Mouse (Mus musculus) urinary bladder, postnatal 10 days (tissue): ENCODE results near the gene Rnf149.
A peak's percentile ranks its signal among the peaks of the same experiment; 100 is the strongest.

ENCODE experiments used
- DNase-seq: peaks from one replicate; pipeline ENCODE4 v3.0.0; 2022; ENCODE audit warnings: low spot score

The Rnf149 gene

GRCm38 (mm10) chr1:39575778-39576375 lies 1.3 kb downstream of the Rnf149 start:
- DNase-seq: no peak

GRCm38 (mm10) chr1:39573890-39574289 lies 3.3 kb downstream of the Rnf149 start:
- DNase-seq: no peak

- no peak for DNase-seq
Measured at GRCm38 (mm10) chr1:39571653-39572052, 5.6 kb downstream of the Rnf149 start.

GRCm38 (mm10) chr1:39568079-39568478 lies 9.1 kb downstream of the Rnf149 start:
- DNase-seq: no peak

- no peak for DNase-seq
Measured at GRCm38 (mm10) chr1:39564603-39565002, 12.6 kb downstream of the Rnf149 start.

- no peak for DNase-seq
Measured at GRCm38 (mm10) chr1:39563161-39563560, 14.0 kb downstream of the Rnf149 start.

- no peak for DNase-seq
Measured at GRCm38 (mm10) chr1:39561920-39562319, 15.3 kb downstream of the Rnf149 start.

GRCm38 (mm10) chr1:39559009-39559408 lies 18.2 kb downstream of the Rnf149 start:
- no peak for DNase-seq

- DNase-seq: no peak
Measured at GRCm38 (mm10) chr1:39555556-39556415, 21.4 kb downstream of the Rnf149 start.

GRCm38 (mm10) chr1:39549831-39550230 lies 27.4 kb downstream of the Rnf149 start:
- DNase-seq: no peak

- DNase-seq: no peak
Measured at GRCm38 (mm10) chr1:39547238-39547637, 30.0 kb downstream of the Rnf149 start.

- no peak for DNase-seq
Measured at GRCm38 (mm10) chr1:39546160-39546866, 30.9 kb downstream of the Rnf149 start.

GRCm38 (mm10) chr1:39545589-39545988 lies 31.6 kb downstream of the Rnf149 start:
- no peak for DNase-seq

- DNase-seq: no peak
Measured at GRCm38 (mm10) chr1:39540592-39540991, 36.6 kb downstream of the Rnf149 start.

- DNase-seq: no peak
Measured at GRCm38 (mm10) chr1:39537631-39538380, 39.4 kb downstream of the Rnf149 start.

GRCm38 (mm10) chr1:39536701-39537100 lies 40.5 kb downstream of the Rnf149 start:
- DNase-seq: no peak

- peak; percentile 92 for DNase-seq
Measured at GRCm38 (mm10) chr1:39535515-39536311, 41.5 kb downstream of the Rnf149 start.

GRCm38 (mm10) chr1:39534831-39535230 lies 42.4 kb downstream of the Rnf149 start, which contains the start of gene Cnot11:
Gene Cnot11, plus strand, starts transcription at chr1:39534992.
- no peak for DNase-seq

GRCm38 (mm10) chr1:39533917-39534316 lies 43.3 kb downstream of the Rnf149 start:
- DNase-seq: no peak

GRCm38 (mm10) chr1:39531036-39531435 lies 46.2 kb downstream of the Rnf149 start:
- DNase-seq: no peak

GRCm38 (mm10) chr1:39530258-39530943 lies 46.8 kb downstream of the Rnf149 start:
- peak; percentile 27 for DNase-seq
